Mouse (Mus musculus) brain, embryonic 14.5 days (tissue): ENCODE results near the gene Nrip1. TPM values are rescaled to one million over a fixed set of nuclear protein-coding genes. Genes with fewer than 3 reads are reported as not detected.

Experiments
- DNase-seq: peaks from one replicate; pipeline ENCODE4 v3.0.0-alpha.2; 2011; ENCODE audit warnings: low read depth
- CTCF ChIP-seq: fragments of 200-500 bp; IDR thresholded peaks from 2 replicates; pipeline ENCODE4 v1.5.1; 2012; ENCODE audit warnings: inconsistent platforms, mild to moderate bottlenecking, moderate library complexity, borderline replicate concordance; ENCODE audit not compliant: insufficient read depth, insufficient read length; ENCODE audit errors: extremely low read depth
- POLR2A ChIP-seq: fragments of 200-500 bp; IDR thresholded peaks from 2 replicates; pipeline ENCODE4 v1.6.1; 2012; ENCODE audit warnings: mild to moderate bottlenecking, inconsistent platforms, borderline replicate concordance; ENCODE audit not compliant: poor library complexity, insufficient read depth, insufficient read length, severe bottlenecking; ENCODE audit errors: extremely low read depth
- polyA plus RNA-seq: library from polyadenylated mRNA; depleted of rRNA; stranded (reverse); fragments of >200 nt; gene quantifications from 2 replicates; pipeline ENCODE4 v1.2.3, GENCODE M21; 2012

Nrip1 gene
- polyA plus RNA-seq, 1 experiment = 10.4 TPM

GRCm38 (mm10) chr16:76315642-76316041 is 58.0 kb downstream of the Nrip1 start:
- no peak for TF ChIP-seq POLR2A
- TF ChIP-seq CTCF = no peak

GRCm38 (mm10) chr16:76314013-76314950 is 59.3 kb downstream of the Nrip1 start:
- TF ChIP-seq CTCF = no peak
- TF ChIP-seq POLR2A = no peak
- no peak for DNase-seq

More at GRCm38 (mm10) chr16:76315642-76316041, 58.0 kb downstream of the Nrip1 start:
- no peak for DNase-seq

GRCm38 (mm10) chr16:76312887-76313420 is 60.7 kb downstream of the Nrip1 start:
- TF ChIP-seq POLR2A = no peak
- no peak for TF ChIP-seq CTCF
- DNase-seq = no peak

GRCm38 (mm10) chr16:76310791-76311190 is 62.8 kb downstream of the Nrip1 start:
- TF ChIP-seq CTCF (no peak), POLR2A (no peak)

GRCm38 (mm10) chr16:76310286-76310685 is 63.3 kb downstream of the Nrip1 start:
- TF ChIP-seq CTCF (no peak), POLR2A (no peak)
- no peak for DNase-seq

More at GRCm38 (mm10) chr16:76310791-76311190, 62.8 kb downstream of the Nrip1 start:
- no peak for DNase-seq

- TF ChIP-seq CTCF = no peak
- TF ChIP-seq POLR2A = no peak
- DNase-seq = no peak
Measured at GRCm38 (mm10) chr16:76309280-76309679, 64.3 kb downstream of the Nrip1 start.

- DNase-seq = peak; percentile 57
- TF ChIP-seq CTCF = no peak
- no peak for TF ChIP-seq POLR2A
Measured at GRCm38 (mm10) chr16:76307039-76307438, 66.6 kb downstream of the Nrip1 start.

GRCm38 (mm10) chr16:76306446-76306845 is 67.2 kb downstream of the Nrip1 start:
- no peak for TF ChIP-seq CTCF
- DNase-seq = no peak

- no peak for DNase-seq
- TF ChIP-seq POLR2A = no peak
- TF ChIP-seq CTCF = no peak
Measured at GRCm38 (mm10) chr16:76303436-76303835, 70.2 kb downstream of the Nrip1 start.

- TF ChIP-seq POLR2A (no peak), CTCF (no peak)
- DNase-seq = peak; percentile 15
Measured at GRCm38 (mm10) chr16:76301728-76302050, 71.9 kb downstream of the Nrip1 start.

- TF ChIP-seq CTCF = no peak
- no peak for TF ChIP-seq POLR2A
- no peak for DNase-seq
Measured at GRCm38 (mm10) chr16:76301037-76301727, 72.4 kb downstream of the Nrip1 start.

- TF ChIP-seq POLR2A (no peak), CTCF (no peak)
- no peak for DNase-seq
Measured at GRCm38 (mm10) chr16:76300452-76300851, 73.2 kb downstream of the Nrip1 start.

GRCm38 (mm10) chr16:76299511-76299910 is 74.1 kb downstream of the Nrip1 start:
- no peak for DNase-seq

More at GRCm38 (mm10) chr16:76299511-76299910, 74.1 kb downstream of the Nrip1 start:
- TF ChIP-seq CTCF (no peak), POLR2A (no peak)
